Mouse (Mus musculus) adrenal gland, postnatal 4 days (tissue): ENCODE measurements around the gene Tmem35b. TPM values are rescaled to one million over a fixed set of nuclear protein-coding genes. Genes with fewer than 3 reads are reported as not detected.
A peak's percentile ranks its signal among the peaks of the same experiment; 100 is the strongest.

ENCODE experiments used
- DNase-seq, 2 experiments: peaks; one replicate each; pipeline ENCODE4 v3.0.0; 2021 to 2022; ENCODE audit warnings: low spot score in 2 of 2, mixed read lengths in 2 of 2
- total RNA-seq, 2 experiments: library from RNA; stranded (reverse); gene quantifications; 2 replicates each; pipeline ENCODE4 v1.2.3; 2021

Tmem35b gene
- total RNA-seq, 2 experiments from 2014 or later: 12.8 to 18.1 TPM

- DNase-seq: peak; percentile 14 to 34
These were observed 44.9 kb downstream of the Tmem35b start for GRCm38 (mm10) chr4:127168211-127168913.

GRCm38 (mm10) chr4:127168914-127169345 lies 45.4 kb downstream of the Tmem35b start, which contains the start of gene Dlgap3:
Gene Dlgap3, plus strand, starts transcription at chr4:127169204.
- peak in 1 of 2 experiments; percentile 19 for DNase-seq

DNA sequence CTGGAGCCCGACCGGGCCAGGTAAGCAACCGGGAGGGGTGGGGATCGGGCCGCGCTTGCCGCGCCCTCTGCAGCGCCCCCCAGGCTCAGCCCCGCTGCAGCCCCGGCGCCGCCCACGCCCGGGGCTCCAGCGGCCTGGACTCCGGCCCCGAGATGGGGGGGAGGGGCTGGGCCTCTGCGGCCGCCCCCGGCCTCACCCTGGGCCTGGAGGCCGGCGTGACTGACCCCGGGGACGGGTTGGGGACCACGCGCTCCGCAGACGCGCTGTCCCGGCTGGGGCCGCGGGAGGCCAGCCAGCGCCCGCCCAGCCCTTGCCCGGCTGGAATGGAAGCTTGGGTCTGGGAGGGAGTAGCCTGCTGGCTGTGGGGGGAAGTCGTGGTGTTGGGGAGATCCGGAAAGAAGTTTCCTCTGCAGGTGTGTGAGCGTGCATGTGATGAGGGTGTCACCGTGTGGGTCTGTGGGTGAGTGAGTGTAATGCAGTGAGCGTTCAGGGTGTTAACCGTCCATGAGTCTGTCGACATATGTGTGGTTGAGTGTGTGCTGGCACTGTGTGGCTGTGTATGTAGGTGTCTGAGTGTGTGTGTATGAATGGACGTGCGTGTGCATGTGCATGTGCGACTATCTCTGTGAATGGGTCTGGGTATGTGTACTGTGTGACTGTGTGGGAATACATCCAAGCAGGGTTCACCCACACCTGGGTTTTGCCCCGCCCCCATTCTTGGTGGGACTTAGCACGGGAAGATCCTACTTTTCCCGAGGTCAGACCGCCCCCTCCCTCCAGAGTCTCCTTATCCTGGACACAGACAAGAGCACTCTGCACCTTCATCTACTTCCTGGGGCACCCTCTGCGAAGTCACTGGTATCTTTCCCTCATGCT lies 46.1 kb downstream of the Tmem35b start:
- DNase-seq: no peak

DNA sequence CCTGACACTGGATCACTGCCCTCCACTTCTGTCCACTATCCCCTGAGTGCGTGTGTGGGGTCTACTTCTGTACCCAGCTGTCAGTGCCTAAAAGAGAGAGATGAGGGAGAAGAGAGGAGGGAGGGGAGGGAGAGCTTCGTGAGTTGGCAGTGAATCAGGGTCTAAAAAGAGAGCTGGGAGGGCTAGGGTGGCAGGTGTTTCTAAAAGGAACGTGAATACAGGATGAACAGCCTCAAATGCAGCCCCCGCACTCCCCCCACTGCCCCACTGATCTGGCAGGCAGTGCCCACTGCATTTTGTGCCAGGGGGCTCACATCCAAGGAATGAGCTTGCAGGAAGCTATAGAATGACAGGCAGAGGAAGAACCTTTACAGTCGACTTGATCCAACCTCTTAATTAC lies 47.4 kb downstream of the Tmem35b start:
- no peak for DNase-seq

GRCm38 (mm10) chr4:127171341-127171905 lies 47.9 kb downstream of the Tmem35b start:
- DNase-seq: no peak

GRCm38 (mm10) chr4:127172119-127172518 lies 48.6 kb downstream of the Tmem35b start:
- DNase-seq: no peak

- no peak for DNase-seq
These were observed 49.1 kb downstream of the Tmem35b start for GRCm38 (mm10) chr4:127172614-127173013.

DNA sequence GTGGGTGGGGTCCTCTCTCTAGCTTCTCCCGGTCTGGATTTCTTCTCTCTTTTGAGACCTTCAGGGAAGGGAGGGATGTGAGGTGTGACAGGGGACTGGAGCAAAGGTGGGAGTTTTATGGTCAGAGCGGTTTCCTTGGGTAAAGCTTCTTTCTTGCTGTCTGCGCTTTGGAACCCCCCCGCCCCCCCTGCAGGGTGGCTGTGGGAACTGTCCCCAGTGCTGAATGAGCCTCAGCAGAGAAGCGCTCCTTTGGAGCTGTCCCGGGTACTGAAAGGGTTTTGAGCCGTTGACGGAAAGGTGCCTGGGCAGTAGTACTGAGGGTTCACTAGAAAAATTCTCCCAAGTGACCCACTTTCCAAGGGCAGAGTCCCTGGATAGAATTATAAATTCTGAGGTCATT lies 50.0 kb downstream of the Tmem35b start:
- peak; percentile 49 to 61 for DNase-seq

DNA sequence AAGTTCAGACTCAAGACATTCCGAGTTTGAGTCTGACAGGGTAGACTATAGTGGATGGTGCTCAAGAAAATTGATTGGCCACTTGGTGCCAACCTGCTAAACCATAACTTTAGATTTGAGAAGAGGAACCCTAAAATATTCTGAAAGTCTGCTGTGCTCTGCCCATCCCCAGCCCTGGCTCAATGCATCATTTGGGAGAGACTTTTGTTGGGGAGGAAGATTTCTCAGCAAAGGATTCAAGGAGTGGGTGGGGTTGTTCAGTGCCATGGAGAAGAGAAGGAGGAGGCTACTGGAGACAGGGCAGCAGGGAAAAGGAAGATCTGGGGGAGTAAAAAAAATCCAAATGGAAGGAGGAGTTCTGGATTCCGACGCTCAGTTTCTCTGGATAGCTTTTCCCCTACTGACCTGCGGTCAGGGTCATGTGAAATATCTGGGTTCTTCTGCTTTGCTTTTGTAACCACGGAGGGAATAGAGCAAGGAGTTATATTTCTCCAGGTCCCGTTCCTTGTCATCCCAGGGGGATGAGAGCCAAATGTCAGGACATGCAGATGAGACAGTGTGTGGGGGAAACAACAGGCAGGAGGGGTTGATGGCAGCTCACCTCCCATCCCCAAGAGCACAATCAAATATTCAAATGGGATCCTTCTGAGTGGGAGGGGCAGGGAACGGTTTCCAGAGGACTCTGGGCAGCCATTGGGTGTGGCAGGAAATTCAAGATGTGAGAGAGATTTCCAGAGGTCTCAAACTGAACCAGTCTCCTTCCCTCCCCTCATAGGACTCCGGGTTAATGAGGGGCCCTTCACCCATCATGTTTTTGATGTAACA lies 50.8 kb downstream of the Tmem35b start:
- DNase-seq: no peak

DNA sequence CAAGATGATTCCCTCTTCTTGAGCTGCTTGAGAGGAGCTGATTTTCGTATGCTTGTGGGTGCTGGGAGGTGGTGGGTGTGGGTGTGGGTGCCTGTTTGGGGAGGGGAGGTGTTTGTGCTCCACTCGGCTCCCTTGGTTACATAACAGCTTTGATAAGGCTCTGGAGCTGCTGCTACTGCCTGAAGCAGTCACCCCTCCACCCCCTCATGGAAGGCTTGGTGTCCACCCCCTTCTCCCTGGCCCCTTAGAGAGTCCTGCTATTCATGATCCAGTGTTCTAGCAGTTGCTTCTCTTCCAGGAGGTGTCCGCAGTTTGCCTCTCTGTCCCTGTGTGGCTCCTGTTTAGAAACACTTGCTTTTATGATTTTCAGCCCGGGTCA lies 51.4 kb downstream of the Tmem35b start:
- no peak for DNase-seq

GRCm38 (mm10) chr4:127177961-127178360 lies 54.5 kb downstream of the Tmem35b start:
- DNase-seq: no peak

GRCm38 (mm10) chr4:127178671-127179070 lies 55.2 kb downstream of the Tmem35b start:
- no peak for DNase-seq

Other genes with a start within 250 kb of the Tmem35b start
- 10 to 100 TPM; 63.6 to 74.4 TPM for gene Zmym4, start 155.6 kb upstream of the Tmem35b start, total RNA-seq
- 100 to 1,000 TPM; 282 to 365 TPM for gene Sfpq, start 102.4 kb upstream of the Tmem35b start, total RNA-seq
- 10 to 100 TPM; 13.3 to 13.9 TPM for gene Zmym1, start 62.5 kb upstream of the Tmem35b start, total RNA-seq
- 10 to 100 TPM; 23.6 to 24.2 TPM for gene Zmym6, start 46.3 kb upstream of the Tmem35b start, total RNA-seq
- gene Dlgap3, start 45.5 kb downstream of the Tmem35b start, total RNA-seq: 10 to 100 TPM; 14.8 to 16.1 TPM
- 10 to 100 TPM; 36.9 to 40.2 TPM for gene Smim12, start 120.1 kb downstream of the Tmem35b start, total RNA-seq
- gene Gja4, start 190.3 kb downstream of the Tmem35b start, total RNA-seq: 10 to 100 TPM; 12.0 to 13.9 TPM
- under 1 TPM; 0.20 to 0.62 TPM for gene Gjb3, start 207.2 kb downstream of the Tmem35b start, total RNA-seq
- not detected for gene Gjb4, start 230.4 kb downstream of the Tmem35b start, total RNA-seq
- gene Gjb5, start 234.5 kb downstream of the Tmem35b start, total RNA-seq: 1 to 10 TPM in 1 of 2 experiments, under 1 TPM in 1; 0.65 to 1.1 TPM